Mouse (Mus musculus): ENCODE results near the gene Fance. TPM values are rescaled to one million over a fixed set of nuclear protein-coding genes. Genes with fewer than 3 reads are reported as not detected.
A peak's percentile ranks its signal among the peaks of the same experiment; 100 is the strongest.

The Fance gene
- polyA plus RNA-seq, 1 experiment, result 33.1 TPM

GRCm38 (mm10) chr17:28371286-28371685 lies 58.0 kb downstream of the Fance start:
- H3K27me3 ChIP-seq (replicated peaks), result peaks cover 28% of the 10 kb centered on the region
- H3K36me3 ChIP-seq (replicated peaks; ENCODE audit: low read length), result no peaks in the 10 kb centered on the region
- no peak overlapping the region for H3K4me3 ChIP-seq (replicated peaks)
- peaks cover 33% of the 10 kb centered on the region for H3K4me1 ChIP-seq
- no peaks in the 10 kb centered on the region for H3K9me3 ChIP-seq
- TF ChIP-seq GATA1 (IDR thresholded peaks at IDR 0.05; ENCODE audit: borderline replicate concordance, low read length) (no peak), FLI1 (IDR thresholded peaks at IDR 0.05; ENCODE audit: low read length) (no peak)

GRCm38 (mm10) chr17:28371941-28372340 lies 58.6 kb downstream of the Fance start:
- TF ChIP-seq GATA1 (IDR thresholded peaks at IDR 0.05; ENCODE audit: borderline replicate concordance, low read length), result no peak
- TF ChIP-seq FLI1 (IDR thresholded peaks at IDR 0.05; ENCODE audit: low read length), result no peak
- H3K36me3 ChIP-seq (replicated peaks; ENCODE audit: low read length), result no peaks in the 10 kb centered on the region
- no peak overlapping the region for H3K4me3 ChIP-seq (replicated peaks)
- peaks cover 36% of the 10 kb centered on the region for H3K4me1 ChIP-seq
- H3K9me3 ChIP-seq, result no peaks in the 10 kb centered on the region
- H3K27me3 ChIP-seq (replicated peaks), result peaks cover 28% of the 10 kb centered on the region

GRCm38 (mm10) chr17:28373821-28374220 lies 60.5 kb downstream of the Fance start:
- no peaks in the 10 kb centered on the region for H3K9me3 ChIP-seq
- peaks cover 36% of the 10 kb centered on the region for H3K27me3 ChIP-seq (replicated peaks)
- no peaks in the 10 kb centered on the region for H3K36me3 ChIP-seq (replicated peaks; ENCODE audit: low read length)
- H3K4me3 ChIP-seq (replicated peaks), result peak overlapping the region; percentile 62
- H3K4me1 ChIP-seq, result peaks cover 31% of the 10 kb centered on the region
- TF ChIP-seq FLI1 (IDR thresholded peaks at IDR 0.05; ENCODE audit: low read length) (no peak), GATA1 (IDR thresholded peaks at IDR 0.05; ENCODE audit: borderline replicate concordance, low read length) (no peak)

GRCm38 (mm10) chr17:28374494-28374893 lies 61.2 kb downstream of the Fance start:
- Histone ChIP-seq H3K36me3 (replicated peaks; ENCODE audit: low read length) (no peaks in the 10 kb centered on the region), H3K4me3 (replicated peaks) (no peak overlapping the region), H3K27me3 (replicated peaks) (peaks cover 38% of the 10 kb centered on the region), H3K9me3 (no peaks in the 10 kb centered on the region), H3K4me1 (peaks cover 31% of the 10 kb centered on the region)
- TF ChIP-seq GATA1 (IDR thresholded peaks at IDR 0.05; ENCODE audit: borderline replicate concordance, low read length) (no peak), FLI1 (IDR thresholded peaks at IDR 0.05; ENCODE audit: low read length) (no peak)

GRCm38 (mm10) chr17:28375592-28376061 lies 62.3 kb downstream of the Fance start:
- Histone ChIP-seq H3K9me3 (no peaks in the 10 kb centered on the region), H3K4me3 (replicated peaks) (peak overlapping the region; percentile 83), H3K36me3 (replicated peaks; ENCODE audit: low read length) (no peaks in the 10 kb centered on the region), H3K4me1 (peaks cover 34% of the 10 kb centered on the region), H3K27me3 (replicated peaks) (peaks cover 48% of the 10 kb centered on the region)
- TF ChIP-seq FLI1 (IDR thresholded peaks at IDR 0.05; ENCODE audit: low read length) (no peak), GATA1 (IDR thresholded peaks at IDR 0.05; ENCODE audit: borderline replicate concordance, low read length) (no peak; the same call in 2 of the 3 replicates)

Other genes with a start within 250 kb of the Fance start
- gene Tcp11, start 232.9 kb upstream of the Fance start, polyA plus RNA-seq (2012; ENCODE audit: insufficient read depth, low replicate concordance), result 0.47 TPM in 1 of 2 replicates, not detected in the other
- gene Scube3, start 171.4 kb upstream of the Fance start, polyA plus RNA-seq (2012; ENCODE audit: insufficient read depth, low replicate concordance), result 0.54 TPM in 1 of 2 replicates, not detected in the other
- 45.0 and 64.1 TPM in 2 replicates for gene Zfp523, start 136.4 kb upstream of the Fance start, polyA plus RNA-seq (2012; ENCODE audit: insufficient read depth, low replicate concordance)
- 90.3 and 202 TPM in 2 replicates for gene Def6, start 105.7 kb upstream of the Fance start, polyA plus RNA-seq (2012; ENCODE audit: insufficient read depth, low replicate concordance)
- gene Ppard, start 80.8 kb upstream of the Fance start, polyA plus RNA-seq (2012; ENCODE audit: insufficient read depth, low replicate concordance), result 132 and 226 TPM in 2 replicates
- 4,291 and 7,093 TPM in 2 replicates for gene Rpl10a, start 15.0 kb downstream of the Fance start, polyA plus RNA-seq (2012; ENCODE audit: insufficient read depth, low replicate concordance)
- 0.26 TPM in 1 of 2 replicates, not detected in the other for gene Tead3, start 37.3 kb downstream of the Fance start, polyA plus RNA-seq (2012; ENCODE audit: insufficient read depth, low replicate concordance)
- 2.7 TPM in 1 of 2 replicates, not detected in the other for gene Tulp1, start 51.7 kb downstream of the Fance start, polyA plus RNA-seq (2012; ENCODE audit: insufficient read depth, low replicate concordance)
- 8.7 and 25.1 TPM in 2 replicates for gene Fkbp5, start 204.0 kb downstream of the Fance start, polyA plus RNA-seq (2012; ENCODE audit: insufficient read depth, low replicate concordance)
- gene Armc12, start 217.3 kb downstream of the Fance start, polyA plus RNA-seq (2012; ENCODE audit: insufficient read depth, low replicate concordance), result not detected in 2 replicates
- gene Clpsl2, start 235.9 kb downstream of the Fance start, polyA plus RNA-seq (2012; ENCODE audit: insufficient read depth, low replicate concordance), result not detected in 2 replicates
- not detected in 2 replicates for gene Clps, start 247.2 kb downstream of the Fance start, polyA plus RNA-seq (2012; ENCODE audit: insufficient read depth, low replicate concordance)

All from megakaryocyte, embryonic 14.5 days (primary cell).